Mouse (Mus musculus): ENCODE data around the gene Appl2.

Appl2 gene

GRCm38 (mm10) chr10:83632806-83633374 is 15.6 kb downstream of the Appl2 start:
- in situ Hi-C loops (cut with MboI; ENCODE audit: low sequenced_read_pairs), result no loop called here

GRCm38 (mm10) chr10:83631775-83632174 is 16.8 kb downstream of the Appl2 start:
- in situ Hi-C loops (cut with MboI; ENCODE audit: low sequenced_read_pairs), result no loop called here

GRCm38 (mm10) chr10:83630899-83631298 is 17.6 kb downstream of the Appl2 start:
- in situ Hi-C loops (cut with MboI; ENCODE audit: low sequenced_read_pairs), result no loop called here

- in situ Hi-C loops (cut with MboI; ENCODE audit: low sequenced_read_pairs), result no loop called here
These were observed 18.7 kb downstream of the Appl2 start for GRCm38 (mm10) chr10:83629878-83630277.

GRCm38 (mm10) chr10:83629190-83629781 is 19.3 kb downstream of the Appl2 start:
- in situ Hi-C loops (cut with MboI; ENCODE audit: low sequenced_read_pairs), result no loop called here

- in situ Hi-C loops (cut with MboI; ENCODE audit: low sequenced_read_pairs), result no loop called here
These were observed 20.3 kb downstream of the Appl2 start for GRCm38 (mm10) chr10:83628241-83628640.

- in situ Hi-C loops (cut with MboI; ENCODE audit: low sequenced_read_pairs), result no loop called here
These were observed 21.3 kb downstream of the Appl2 start for GRCm38 (mm10) chr10:83627113-83627687.

GRCm38 (mm10) chr10:83624841-83625240 is 23.7 kb downstream of the Appl2 start:
- in situ Hi-C loops (cut with MboI; ENCODE audit: low sequenced_read_pairs), result no loop called here

- in situ Hi-C loops (cut with MboI; ENCODE audit: low sequenced_read_pairs), result no loop called here
These were observed 24.5 kb downstream of the Appl2 start for GRCm38 (mm10) chr10:83624065-83624464.

GRCm38 (mm10) chr10:83620350-83621055 is 28.0 kb downstream of the Appl2 start:
- in situ Hi-C loops (cut with MboI; ENCODE audit: low sequenced_read_pairs), result no loop called here

GRCm38 (mm10) chr10:83618819-83619440 is 29.6 kb downstream of the Appl2 start:
- in situ Hi-C loops (cut with MboI; ENCODE audit: low sequenced_read_pairs), result no loop called here

- in situ Hi-C loops (cut with MboI; ENCODE audit: low sequenced_read_pairs), result no loop called here
These were observed 31.2 kb downstream of the Appl2 start for GRCm38 (mm10) chr10:83617366-83617765.

- in situ Hi-C loops (cut with MboI; ENCODE audit: low sequenced_read_pairs), result no loop called here
These were observed 35.8 kb downstream of the Appl2 start for GRCm38 (mm10) chr10:83612648-83613215.

- in situ Hi-C loops (cut with MboI; ENCODE audit: low sequenced_read_pairs), result no loop called here
These were observed 36.7 kb downstream of the Appl2 start for GRCm38 (mm10) chr10:83611863-83612262.

- in situ Hi-C loops (cut with MboI; ENCODE audit: low sequenced_read_pairs), result no loop called here
These were observed 38.0 kb downstream of the Appl2 start for GRCm38 (mm10) chr10:83610518-83610917.

- in situ Hi-C loops (cut with MboI; ENCODE audit: low sequenced_read_pairs), result no loop called here
These were observed 39.9 kb downstream of the Appl2 start for GRCm38 (mm10) chr10:83608596-83608995.

- in situ Hi-C loops (cut with MboI; ENCODE audit: low sequenced_read_pairs), result no loop called here
These were observed 41.4 kb downstream of the Appl2 start for GRCm38 (mm10) chr10:83607111-83607510.

- in situ Hi-C loops (cut with MboI; ENCODE audit: low sequenced_read_pairs), result no loop called here
These were observed 42.8 kb downstream of the Appl2 start for GRCm38 (mm10) chr10:83605637-83606183.

GRCm38 (mm10) chr10:83603956-83604564 is 44.5 kb downstream of the Appl2 start:
- in situ Hi-C loops (cut with MboI; ENCODE audit: low sequenced_read_pairs), result no loop called here

- in situ Hi-C loops (cut with MboI; ENCODE audit: low sequenced_read_pairs), result no loop called here
These were observed 47.9 kb downstream of the Appl2 start for GRCm38 (mm10) chr10:83600650-83601049.

Data from CH12F3 (cell line).